Mouse (Mus musculus) thymus, adult 2 months (tissue): ENCODE results near the gene Gm6583.

Experiments used
- CTCF ChIP-seq: fragments of 200-500 bp; IDR thresholded peaks from 2 replicates; pipeline ENCODE4 v1.5.1; 2012; ENCODE audit warnings: mild to moderate bottlenecking, control low read depth, low read length, moderate library complexity, borderline replicate concordance; ENCODE audit not compliant: control insufficient read depth, poor library complexity, insufficient read depth; ENCODE audit errors: extremely low read depth
- POLR2A ChIP-seq: fragments of 200-500 bp; IDR thresholded peaks from 2 replicates; pipeline ENCODE4 v1.6.1; 2012; ENCODE audit warnings: mild to moderate bottlenecking, low read length, control low read depth, moderate library complexity; ENCODE audit not compliant: control insufficient read depth, poor library complexity, insufficient read depth; ENCODE audit errors: extremely low read depth

GRCm38 (mm10) chr5:112360077-112360476, 4.2 kb upstream of the Gm6583 start:
- no peak for TF ChIP-seq CTCF
- TF ChIP-seq POLR2A = no peak
